Mouse (Mus musculus) testis, adult 2 months (tissue): ENCODE data around the gene Ddx59.

Experiments used
- CTCF ChIP-seq: fragments of 200-500 bp; IDR thresholded peaks from 2 replicates; pipeline ENCODE4 v1.5.1; 2012; ENCODE audit warnings: low read depth, mild to moderate bottlenecking, inconsistent platforms, low read length, moderate library complexity; ENCODE audit not compliant: control insufficient read depth, insufficient read depth, insufficient replicate concordance
- POLR2A ChIP-seq: fragments of 200-500 bp; IDR thresholded peaks from 2 replicates; pipeline ENCODE4 v1.6.1; 2012; ENCODE audit warnings: low read depth, mild to moderate bottlenecking, inconsistent platforms, low read length, moderate library complexity; ENCODE audit not compliant: control insufficient read depth

DNA sequence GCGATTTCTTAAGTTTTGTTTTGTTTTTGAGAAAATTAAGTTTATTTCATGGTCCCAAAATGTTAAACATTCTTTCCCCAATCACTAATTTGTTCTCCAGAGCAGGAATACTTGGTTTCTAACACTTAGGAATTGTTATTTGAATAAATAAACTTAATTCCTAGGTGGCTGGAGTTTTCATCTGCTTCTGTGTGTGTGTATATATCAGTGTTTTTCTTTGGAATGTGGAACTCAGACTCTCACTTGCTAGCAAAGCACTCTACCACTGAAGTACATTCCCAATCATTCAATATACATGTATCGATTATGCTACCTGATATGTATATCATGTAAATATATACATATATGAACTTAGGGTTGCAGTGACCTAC lies 670 bp downstream of the Ddx59 start:
- TF ChIP-seq CTCF (no peak), POLR2A (no peak)
